Mouse (Mus musculus) embryo, embryonic 10 days (tissue): Measurements from ENCODE around the gene Arfgef2.

Experiments used
- DNase-seq: peaks from one replicate; pipeline ENCODE4 v3.0.0-alpha.2; 2015; ENCODE audit warnings: low spot score

The Arfgef2 gene

GRCm38 (mm10) chr2:166859214-166859613 lies 53.8 kb downstream of the Arfgef2 start:
- DNase-seq: no peak

GRCm38 (mm10) chr2:166862505-166862904 lies 57.1 kb downstream of the Arfgef2 start:
- DNase-seq: no peak

- DNase-seq: no peak
Observed at GRCm38 (mm10) chr2:166865476-166865875, 60.1 kb downstream of the Arfgef2 start.

GRCm38 (mm10) chr2:166870271-166870865 lies 65.0 kb downstream of the Arfgef2 start:
- no peak for DNase-seq

GRCm38 (mm10) chr2:166870899-166871298 lies 65.5 kb downstream of the Arfgef2 start:
- no peak for DNase-seq

- DNase-seq: no peak
Observed at GRCm38 (mm10) chr2:166874675-166875280, 69.4 kb downstream of the Arfgef2 start.

- DNase-seq: no peak
Observed at GRCm38 (mm10) chr2:166875561-166875960, 70.2 kb downstream of the Arfgef2 start.

GRCm38 (mm10) chr2:166876331-166876730 lies 70.9 kb downstream of the Arfgef2 start:
- DNase-seq: no peak

GRCm38 (mm10) chr2:166885066-166885465 lies 79.7 kb downstream of the Arfgef2 start:
- no peak for DNase-seq

- DNase-seq: no peak
Observed at GRCm38 (mm10) chr2:166885619-166886018, 80.2 kb downstream of the Arfgef2 start.

GRCm38 (mm10) chr2:166886231-166886630 lies 80.8 kb downstream of the Arfgef2 start:
- DNase-seq: no peak

- DNase-seq: peak; percentile 57
Observed at GRCm38 (mm10) chr2:166887816-166888215, 82.4 kb downstream of the Arfgef2 start.

GRCm38 (mm10) chr2:166891366-166891880 lies 86.0 kb downstream of the Arfgef2 start:
- peak; percentile 20 for DNase-seq

- no peak for DNase-seq
Observed at GRCm38 (mm10) chr2:166892158-166892680, 86.8 kb downstream of the Arfgef2 start.

- DNase-seq: no peak
Observed at GRCm38 (mm10) chr2:166893036-166893435, 87.6 kb downstream of the Arfgef2 start.

GRCm38 (mm10) chr2:166896368-166896767 lies 91.0 kb downstream of the Arfgef2 start:
- DNase-seq: no peak

- DNase-seq: no peak
Observed at GRCm38 (mm10) chr2:166896974-166897373, 91.6 kb downstream of the Arfgef2 start.

- DNase-seq: no peak
Observed at GRCm38 (mm10) chr2:166899161-166899560, 93.8 kb downstream of the Arfgef2 start.

GRCm38 (mm10) chr2:166899746-166900145 lies 94.4 kb downstream of the Arfgef2 start:
- DNase-seq: no peak

GRCm38 (mm10) chr2:166900792-166901505 lies 95.6 kb downstream of the Arfgef2 start:
- DNase-seq: no peak

- no peak for DNase-seq
Observed at GRCm38 (mm10) chr2:166903719-166904282, 98.4 kb downstream of the Arfgef2 start.

- peak; percentile 99 for DNase-seq
Observed at GRCm38 (mm10) chr2:166905711-166906522, 100.5 kb downstream of the Arfgef2 start, which contains the start of gene Cse1l. Gene Cse1l (plus strand): TSS chr2:166906040.
